Mouse (Mus musculus) gonadal fat pad, adult 2 months (tissue): Measurements from ENCODE around the gene Spag5. TPM values are rescaled to one million over a fixed set of nuclear protein-coding genes. Genes with fewer than 3 reads are reported as not detected.

ENCODE experiments used
- DNase-seq: peaks from one replicate; pipeline ENCODE4 v3.0.0-alpha.2; 2012; ENCODE audit warnings: low read depth
- polyA plus RNA-seq: library from polyadenylated mRNA; depleted of rRNA; stranded (reverse); fragments of >200 nt; gene quantifications from 2 replicates; pipeline ENCODE4 v1.2.3, GENCODE M21; 2012; rRNA removed

Gene Spag5
- polyA plus RNA-seq, 1 experiment: 1.2 TPM

DNA sequence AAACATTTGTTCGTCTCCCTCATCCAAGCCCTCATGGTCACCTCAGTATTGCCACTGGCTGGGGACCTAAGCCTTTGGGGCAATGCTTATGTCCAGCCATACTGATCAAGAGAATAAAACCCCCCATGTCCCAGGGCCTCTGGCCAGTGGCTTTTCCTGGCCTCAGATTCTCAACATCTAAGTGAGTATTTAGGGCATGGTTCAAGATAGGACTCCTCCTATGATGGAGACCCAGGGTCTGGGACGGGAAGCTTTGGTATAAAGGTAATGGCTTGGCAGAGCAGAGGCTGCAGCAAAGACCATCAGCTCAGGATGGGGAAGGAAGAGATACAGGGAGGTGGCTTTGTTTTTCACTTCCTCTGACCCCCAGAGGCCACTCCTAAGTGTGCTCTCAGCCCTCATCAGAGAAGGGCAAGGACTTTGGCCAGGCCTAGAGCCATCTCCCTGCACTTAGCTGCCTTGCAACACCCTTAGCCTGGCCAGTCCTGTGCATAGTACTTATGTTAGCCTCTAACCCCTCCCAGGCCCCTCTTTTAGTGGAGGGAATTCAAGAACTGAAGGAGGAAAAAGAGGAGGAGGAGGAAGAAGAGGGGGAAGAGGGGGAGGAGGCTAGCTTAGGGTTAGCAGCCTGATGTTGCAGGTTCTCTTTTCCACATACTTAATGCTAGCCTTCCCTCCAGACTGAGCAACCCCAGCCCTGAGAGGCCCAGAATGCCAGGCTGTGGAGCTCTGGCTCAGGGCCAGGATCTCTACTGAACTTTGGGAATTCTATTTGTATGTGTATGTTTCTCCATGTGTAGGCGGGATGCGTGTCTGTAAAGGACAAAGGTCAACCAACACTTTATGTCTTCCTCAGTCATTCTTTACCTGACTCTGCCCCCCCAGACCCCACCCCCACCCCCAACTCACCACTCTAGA, 48.4 kb downstream of the Spag5 start:
- no peak for DNase-seq

DNA sequence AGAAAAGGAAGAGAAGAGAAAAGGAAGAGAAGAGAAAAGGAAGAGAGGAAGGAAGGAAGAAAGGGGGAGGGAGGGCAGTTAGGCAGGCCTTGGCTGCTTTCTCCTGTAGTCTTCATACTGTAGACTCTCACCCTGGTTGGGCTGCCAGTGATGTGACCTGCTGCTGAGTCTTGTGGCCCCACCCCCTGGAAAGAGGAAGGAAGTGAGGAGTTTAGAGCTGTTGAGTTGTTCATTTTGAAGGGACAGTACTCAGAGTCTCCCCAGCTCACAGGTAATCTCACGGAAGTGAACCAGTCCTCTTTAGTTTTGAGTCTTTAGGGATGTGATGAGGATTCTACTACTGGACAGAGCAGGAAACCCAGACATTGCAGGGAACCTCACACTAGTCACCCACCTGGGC, 51.8 kb downstream of the Spag5 start:
- DNase-seq: no peak

- no peak for DNase-seq
Measured at GRCm38 (mm10) chr11:78354905-78355304, 53.6 kb downstream of the Spag5 start.

GRCm38 (mm10) chr11:78355471-78356238, 54.3 kb downstream of the Spag5 start:
- no peak for DNase-seq

- DNase-seq: no peak
Measured at GRCm38 (mm10) chr11:78358330-78359007, 57.1 kb downstream of the Spag5 start.

DNA sequence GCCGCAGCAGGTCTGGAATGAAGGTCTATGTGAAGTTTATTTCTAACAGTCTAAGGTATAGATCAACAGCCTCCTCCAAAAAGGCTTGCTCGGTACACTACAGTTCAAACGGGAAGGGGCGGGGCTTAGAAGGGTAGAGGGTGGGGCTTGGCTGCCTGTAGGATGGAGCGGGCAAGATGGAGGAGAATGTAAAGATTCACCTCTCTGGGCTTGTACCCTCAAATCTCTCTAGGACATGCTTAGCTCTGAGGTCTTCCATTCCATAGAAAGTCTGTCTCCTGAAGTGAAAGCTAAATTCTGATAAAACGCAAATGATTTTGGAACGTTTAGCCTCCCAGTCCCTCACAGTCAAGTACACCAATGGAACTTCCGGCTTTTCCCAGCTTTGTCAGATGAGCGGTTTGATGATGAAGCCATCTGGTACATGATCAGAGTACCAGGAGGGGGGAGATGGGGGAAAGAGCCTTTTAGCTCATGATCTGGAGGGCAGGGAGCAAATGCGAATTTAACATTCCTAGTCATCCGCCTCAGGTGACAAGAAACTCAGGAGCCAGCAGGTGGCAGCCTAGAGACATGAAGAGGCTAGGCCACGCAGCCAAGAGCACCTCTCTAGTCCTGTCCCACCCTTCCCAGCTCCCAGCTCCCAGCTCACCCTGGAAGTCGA, 58.9 kb downstream of the Spag5 start:
- no peak for DNase-seq

DNA sequence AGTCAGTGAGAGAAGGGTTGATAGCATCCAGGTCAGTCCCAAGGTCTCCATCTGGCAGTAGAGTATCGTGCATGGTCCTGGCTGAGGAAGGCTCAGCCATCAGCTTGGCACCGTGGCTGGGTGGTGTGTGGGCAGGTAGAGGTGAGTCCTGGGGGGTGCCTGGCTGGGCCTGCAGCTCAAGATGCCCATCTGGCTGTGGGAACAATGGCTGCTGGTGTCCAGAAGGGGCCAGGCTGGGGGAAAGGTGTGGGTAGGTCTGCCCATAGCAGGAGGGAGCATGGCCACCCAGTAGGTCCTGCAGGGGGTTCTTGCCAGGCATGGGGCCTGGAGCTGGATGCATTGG, 59.4 kb downstream of the Spag5 start:
- DNase-seq: no peak

GRCm38 (mm10) chr11:78363309-78364007, 62.1 kb downstream of the Spag5 start:
- DNase-seq: no peak

DNA sequence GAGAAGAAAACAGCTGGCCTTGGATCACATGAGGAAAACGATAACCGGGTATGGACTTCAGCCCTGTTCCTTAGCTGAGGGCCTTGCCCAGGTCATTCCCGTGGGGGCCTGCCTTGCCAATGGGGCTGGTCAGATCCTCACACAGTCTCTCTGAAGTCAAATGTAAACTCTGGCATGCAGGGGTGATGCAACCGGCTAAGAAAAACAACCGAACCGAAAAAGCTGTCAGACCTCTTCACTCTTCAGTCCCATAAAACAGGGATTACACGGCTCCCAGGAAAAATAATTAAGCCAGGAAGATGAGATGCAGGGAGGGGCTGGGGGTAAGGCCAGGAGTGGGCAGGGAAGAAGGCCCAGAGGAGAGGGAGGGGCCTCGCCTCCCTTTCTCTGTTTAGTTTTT, 62.8 kb downstream of the Spag5 start:
- no peak for DNase-seq

- no peak for DNase-seq
Measured at GRCm38 (mm10) chr11:78367456-78368225, 66.3 kb downstream of the Spag5 start.

- no peak for DNase-seq
Measured at GRCm38 (mm10) chr11:78370389-78370788, 69.1 kb downstream of the Spag5 start.

GRCm38 (mm10) chr11:78371711-78372110, 70.4 kb downstream of the Spag5 start:
- no peak for DNase-seq

Other genes with a start within 250 kb of the Spag5 start
- 26.2 and 33.1 TPM in 2 replicates for gene Eral1, start 221.1 kb upstream of the Spag5 start, polyA plus RNA-seq
- 15.7 and 20.7 TPM in 2 replicates for gene Fam222b, start 206.9 kb upstream of the Spag5 start, polyA plus RNA-seq
- gene Traf4, start 135.9 kb upstream of the Spag5 start, polyA plus RNA-seq: 34.7 and 38.2 TPM in 2 replicates
- 17.3 and 19.3 TPM in 2 replicates for gene Nek8, start 124.9 kb upstream of the Spag5 start, polyA plus RNA-seq
- 128 and 143 TPM in 2 replicates for gene Tlcd1, start 124.8 kb upstream of the Spag5 start, polyA plus RNA-seq
- gene Rpl23a, start 117.9 kb upstream of the Spag5 start, polyA plus RNA-seq: 284 and 314 TPM in 2 replicates
- 78.6 and 114 TPM in 2 replicates for gene Rab34, start 113.1 kb upstream of the Spag5 start, polyA plus RNA-seq
- gene Proca1, start 108.1 kb upstream of the Spag5 start, polyA plus RNA-seq: 4.6 and 6.2 TPM in 2 replicates
- 161 and 190 TPM in 2 replicates for gene Sdf2, start 55.8 kb upstream of the Spag5 start, polyA plus RNA-seq
- 14.8 and 25.0 TPM in 2 replicates for gene Supt6, start 55.5 kb upstream of the Spag5 start, polyA plus RNA-seq
- gene 2610507B11Rik, start 39.8 kb upstream of the Spag5 start, polyA plus RNA-seq: 99.8 and 106 TPM in 2 replicates
- 0.13 and 0.20 TPM in 2 replicates for gene BC030499, start 10.7 kb upstream of the Spag5 start, polyA plus RNA-seq
- gene Aldoc, start 21.4 kb downstream of the Spag5 start, polyA plus RNA-seq: 34.4 and 59.8 TPM in 2 replicates
- gene Pigs, start 26.9 kb downstream of the Spag5 start, polyA plus RNA-seq: 69.5 and 94.1 TPM in 2 replicates
- 84.3 and 193 TPM in 2 replicates for gene Unc119, start 42.0 kb downstream of the Spag5 start, polyA plus RNA-seq
- gene Foxn1, start 85.0 kb downstream of the Spag5 start, polyA plus RNA-seq: not detected in 2 replicates
- gene Slc13a2, start 120.7 kb downstream of the Spag5 start, polyA plus RNA-seq: 8.7 and 12.2 TPM in 2 replicates
- 58.5 and 77.0 TPM in 2 replicates for gene Slc46a1, start 164.2 kb downstream of the Spag5 start, polyA plus RNA-seq
- 4.1 and 5.8 TPM in 2 replicates for gene Sarm1, start 196.2 kb downstream of the Spag5 start, polyA plus RNA-seq
- 17.1 and 23.1 TPM in 2 replicates for gene Vtn, start 197.6 kb downstream of the Spag5 start, polyA plus RNA-seq
- gene Sebox, start 201.9 kb downstream of the Spag5 start, polyA plus RNA-seq: not detected in 2 replicates
- 20.4 and 20.5 TPM in 2 replicates for gene Tmem199, start 210.6 kb downstream of the Spag5 start, polyA plus RNA-seq
- 77.0 and 81.6 TPM in 2 replicates for gene Poldip2, start 210.7 kb downstream of the Spag5 start, polyA plus RNA-seq
- 42.1 and 46.2 TPM in 2 replicates for gene Tnfaip1, start 234.8 kb downstream of the Spag5 start, polyA plus RNA-seq
- gene Ift20, start 234.8 kb downstream of the Spag5 start, polyA plus RNA-seq: 98.4 and 124 TPM in 2 replicates
- 28.2 and 31.0 TPM in 2 replicates for gene Tmem97, start 249.2 kb downstream of the Spag5 start, polyA plus RNA-seq